Mouse (Mus musculus) embryonic fibroblast, embryonic 13.5 days (primary cell): Measurements from ENCODE around the gene Ppp3ca.

ENCODE experiments used
- CTCF ChIP-seq: IDR thresholded peaks from 2 replicates; pipeline ENCODE4 v1.5.1; 2011; ENCODE audit warnings: mild to moderate bottlenecking, control low read depth, low read length, moderate library complexity, borderline replicate concordance; ENCODE audit not compliant: insufficient read depth
- POLR2A ChIP-seq: IDR thresholded peaks from 2 replicates; pipeline ENCODE4 v1.6.1; 2011; ENCODE audit warnings: low read depth, mild to moderate bottlenecking, control low read depth, low read length, moderate library complexity

GRCm38 (mm10) chr3:136853596-136853995 lies 183.7 kb downstream of the Ppp3ca start:
- no peak for TF ChIP-seq POLR2A
- TF ChIP-seq CTCF = no peak
